10 mouse cellular contexts compared by ENCODE assay signal in the genomic region with DNA sequence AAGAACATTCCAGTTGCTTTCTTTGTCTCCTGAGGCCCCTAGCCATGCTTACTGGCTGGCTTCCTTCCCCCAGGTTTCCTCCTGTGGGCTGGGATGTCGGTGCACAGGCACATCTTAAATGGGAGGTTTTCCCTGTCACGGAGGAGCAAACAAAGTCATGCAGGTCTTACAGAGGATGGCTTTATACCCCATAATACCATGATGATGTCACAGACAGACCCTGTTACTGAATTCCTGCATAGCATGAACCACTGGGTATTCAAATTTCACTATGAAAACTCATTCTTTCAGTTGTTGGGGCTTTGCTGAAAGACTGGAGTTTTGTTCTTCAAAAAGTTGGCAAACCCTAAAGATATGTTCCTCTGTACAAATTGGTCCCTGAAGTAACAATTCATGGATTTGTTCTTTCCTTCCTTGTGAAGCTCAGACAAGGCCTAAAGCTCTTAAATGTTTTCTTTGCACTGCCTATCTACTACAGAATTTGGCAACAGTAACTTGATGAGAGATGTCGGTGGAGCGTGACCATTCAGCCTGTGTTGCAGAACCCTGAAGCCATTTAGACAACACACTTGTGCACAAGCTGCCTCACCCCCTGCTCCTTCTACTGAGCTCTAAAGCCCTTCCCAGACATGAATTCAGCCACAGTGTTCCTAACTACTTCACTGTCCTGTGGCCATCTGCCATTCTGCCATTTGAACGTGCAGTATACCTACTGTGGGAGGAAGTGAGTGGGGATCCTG. TPM values are rescaled to one million over a fixed set of nuclear protein-coding genes. Genes with fewer than 3 reads are reported as not detected.
DNase-seq lines count a peak whose midpoint lies in the region; ATAC-seq and TF ChIP-seq lines count a peak whose summit lies in the region.
"Had no signal": no experiment of that assay in that cellular context is flagged by ENCODE, and none has a peak within 500 bp of the region (broad histone marks: within the 10 kb centered on the region; RNA-seq: fewer than 3 reads in every experiment).

No protein-coding gene starts in this region.

- 73% methylated on average over 5 of the region's 5 CpGs for WGBS in heart, embryonic 10.5 days
- WGBS in heart, embryonic 12.5 days = 57% methylated on average over 5 of the region's 5 CpGs
- 54% methylated on average over 5 of the region's 5 CpGs for WGBS in midbrain, postnatal 0 days
- WGBS in midbrain, embryonic 10.5 days = 79% methylated on average over 5 of the region's 5 CpGs
- 53% methylated on average over 5 of the region's 5 CpGs for WGBS in kidney, adult 2 months
- 57% methylated on average over 5 of the region's 5 CpGs for WGBS in limb, embryonic 15.5 days

- H3K9me3 ChIP-seq in heart, embryonic 10.5 days = no peaks in the 10 kb centered on the region
- no peaks in the 10 kb centered on the region for H3K9me3 ChIP-seq in heart, embryonic 12.5 days (replicated peaks)
- H3K9me3 ChIP-seq in midbrain, postnatal 0 days (ENCODE audit: low read length) = no peaks in the 10 kb centered on the region
- H3K9me3 ChIP-seq in midbrain, embryonic 10.5 days (replicated peaks) = no peaks in the 10 kb centered on the region
- no peaks in the 10 kb centered on the region for H3K9me3 ChIP-seq in limb, embryonic 15.5 days

- DNase-seq in heart, embryonic 10.5 days (ENCODE audit: low spot score) = no peak
- DNase-seq in midbrain, postnatal 0 days (ENCODE audit: low spot score) = peak; percentile 26
- DNase-seq in midbrain, embryonic 10.5 days (ENCODE audit: low spot score) = no peak
- peak; percentile 59 for DNase-seq in kidney, adult 2 months
- DNase-seq in ovary, postnatal 10 days (ENCODE audit: low spot score) = no peak
- no peak for DNase-seq in embryo, embryonic 9.5 days (ENCODE audit: extremely low spot score)
- DNase-seq: forebrain, postnatal 0 days; thymus, postnatal 36 days had no signal

- H3K4me1 ChIP-seq in heart, embryonic 10.5 days = peaks cover 51% of the 10 kb centered on the region
- H3K4me1 ChIP-seq in heart, embryonic 12.5 days (replicated peaks) = peaks cover 56% of the 10 kb centered on the region
- no peaks in the 10 kb centered on the region; the same call in 1 of the 2 replicates for H3K4me1 ChIP-seq in midbrain, postnatal 0 days (ENCODE audit: insufficient read depth, low read length)
- H3K4me1 ChIP-seq in midbrain, embryonic 10.5 days = peaks cover 28% of the 10 kb centered on the region
- peaks cover 9% of the 10 kb centered on the region; the same call in 1 of the 2 replicates for H3K4me1 ChIP-seq in kidney, adult 2 months (ENCODE audit: control insufficient read depth, insufficient read depth, low read length)
- H3K4me1 ChIP-seq in limb, embryonic 15.5 days = peaks cover 6% of the 10 kb centered on the region; the same call in 1 of the 2 replicates

- no peak overlapping the region for H3K4me3 ChIP-seq in heart, embryonic 10.5 days
- H3K4me3 ChIP-seq in heart, embryonic 12.5 days = no peak overlapping the region
- no peak overlapping the region for H3K4me3 ChIP-seq in midbrain, postnatal 0 days (ENCODE audit: low read depth, low read length)
- H3K4me3 ChIP-seq in midbrain, embryonic 10.5 days = no peak overlapping the region
- H3K4me3 ChIP-seq in kidney, adult 2 months (ENCODE audit: insufficient read depth, low read depth, low read length) = no peak overlapping the region
- no peak overlapping the region for H3K4me3 ChIP-seq in limb, embryonic 15.5 days

- TF ChIP-seq CTCF in midbrain, postnatal 0 days (IDR thresholded peaks at IDR 0.05) = no peak
- no peak for TF ChIP-seq CTCF in kidney, adult 2 months (conservative IDR thresholded peaks at IDR 0.05; ENCODE audit: insufficient read depth, insufficient read length, low read depth, low read length)

- no peak for ATAC-seq in heart, embryonic 12.5 days (ENCODE audit: insufficient number of reproducible peaks, low FRiP score)
- no peak for ATAC-seq in midbrain, postnatal 0 days (ENCODE audit: low FRiP score)
- ATAC-seq in limb, embryonic 15.5 days (ENCODE audit: insufficient number of reproducible peaks, low FRiP score, low TSS enrichment, low read depth) = no peak
- ATAC-seq: forebrain, postnatal 0 days had no signal

- H3K36me3 ChIP-seq in heart, embryonic 10.5 days = no peaks in the 10 kb centered on the region
- no peaks in the 10 kb centered on the region for H3K36me3 ChIP-seq in heart, embryonic 12.5 days
- no peaks in the 10 kb centered on the region for H3K36me3 ChIP-seq in midbrain, postnatal 0 days (ENCODE audit: insufficient read depth, low read length)
- no peaks in the 10 kb centered on the region for H3K36me3 ChIP-seq in midbrain, embryonic 10.5 days
- H3K36me3 ChIP-seq in kidney, adult 2 months (ENCODE audit: control insufficient read depth, insufficient read depth, low read length) = no peaks in the 10 kb centered on the region
- no peaks in the 10 kb centered on the region for H3K36me3 ChIP-seq in limb, embryonic 15.5 days

- no peak overlapping the region for H3K4me2 ChIP-seq in heart, embryonic 12.5 days
- no peak overlapping the region for H3K4me2 ChIP-seq in midbrain, postnatal 0 days (ENCODE audit: low read depth, low read length, poor library complexity, severe bottlenecking)
- no peak overlapping the region for H3K4me2 ChIP-seq in limb, embryonic 15.5 days

- 0 out of 2 replicates have a peak overlapping the region, but pooled peaks have one; percentile 24 for H3K27ac ChIP-seq in heart, embryonic 10.5 days
- H3K27ac ChIP-seq in heart, embryonic 12.5 days (ENCODE audit: poor library complexity, severe bottlenecking) = no peak overlapping the region; the same call in 1 of the 2 replicates
- H3K27ac ChIP-seq in midbrain, postnatal 0 days (ENCODE audit: low read depth, low read length) = no peak overlapping the region
- no peak overlapping the region; the same call in 1 of the 2 replicates for H3K27ac ChIP-seq in midbrain, embryonic 10.5 days (replicated peaks)
- H3K27ac ChIP-seq in kidney, adult 2 months (ENCODE audit: insufficient read depth, low read depth, low read length) = no peak overlapping the region
- 0 out of 2 replicates have a peak overlapping the region, but pooled peaks have one; percentile 23 for H3K27ac ChIP-seq in limb, embryonic 15.5 days

- H3K9ac ChIP-seq in heart, embryonic 12.5 days = no peak overlapping the region
- H3K9ac ChIP-seq in midbrain, postnatal 0 days (replicated peaks; ENCODE audit: low read length, poor library complexity, severe bottlenecking) = no peak overlapping the region
- no peak overlapping the region for H3K9ac ChIP-seq in limb, embryonic 15.5 days
- H3K9ac ChIP-seq: forebrain, postnatal 0 days had no signal

- no peak for TF ChIP-seq POLR2A in kidney, adult 2 months (IDR thresholded peaks at IDR 0.05; ENCODE audit: low read depth, low read length)

- no peaks in the 10 kb centered on the region for H3K27me3 ChIP-seq in heart, embryonic 10.5 days (ENCODE audit: insufficient read depth, poor library complexity, severe bottlenecking)
- H3K27me3 ChIP-seq in heart, embryonic 12.5 days (replicated peaks) = no peaks in the 10 kb centered on the region
- H3K27me3 ChIP-seq in midbrain, postnatal 0 days (ENCODE audit: insufficient read depth, low read length) = no peaks in the 10 kb centered on the region
- no peaks in the 10 kb centered on the region for H3K27me3 ChIP-seq in midbrain, embryonic 10.5 days (ENCODE audit: low read depth, poor library complexity, severe bottlenecking)
- no peaks in the 10 kb centered on the region for H3K27me3 ChIP-seq in kidney, adult 2 months (replicated peaks; ENCODE audit: control insufficient read depth, insufficient read depth, low read length)
- H3K27me3 ChIP-seq in limb, embryonic 15.5 days = no peaks in the 10 kb centered on the region

RNA-seq across cellular contexts. Expression of a gene that starts 57.8 kb away (rescaled TPM):
- 43.2 and 50.1 TPM in 2 replicates for polyA plus RNA-seq in heart, embryonic 10.5 days (2016; fragmentation: Nextera tagmentation; extraction: Ambion mirVana)
- polyA plus RNA-seq in heart, embryonic 12.5 days (2016; fragmentation: Nextera tagmentation; extraction: Ambion mirVana) = 35.7 and 40.1 TPM in 2 replicates
- 146 and 158 TPM in 2 replicates for total RNA-seq in midbrain, postnatal 0 days (2014; rRNA removed)
- polyA plus RNA-seq in midbrain, postnatal 0 days (2015; fragmentation: Nextera tagmentation; extraction: Ambion mirVana) = 171 and 172 TPM in 2 replicates
- 87.1 and 98.5 TPM in 2 replicates for polyA plus RNA-seq in midbrain, embryonic 10.5 days (2016; fragmentation: Nextera tagmentation; extraction: Ambion mirVana)
- 35.0 and 36.7 TPM in 2 replicates for polyA plus RNA-seq in kidney, adult 2 months (2012; rRNA removed)
- 51.6 and 54.1 TPM in 2 replicates for polyA plus RNA-seq in limb, embryonic 15.5 days (2015; fragmentation: Nextera tagmentation; extraction: Ambion mirVana)

Comparison
In these comparisons a context has a peak if more than half of its experiments do, and no peak if none do; other contexts are left out.
1. DNase-seq: peak in midbrain, postnatal 0 days (single experiment) and kidney, adult 2 months (single experiment); none in heart, embryonic 10.5 days (single experiment), midbrain, embryonic 10.5 days (single experiment), ovary, postnatal 10 days (single experiment) and embryo, embryonic 9.5 days (single experiment).
2. H3K27ac ChIP-seq: peak in heart, embryonic 10.5 days (single experiment) and limb, embryonic 15.5 days (single experiment); none in heart, embryonic 12.5 days (single experiment), midbrain, postnatal 0 days (single experiment), midbrain, embryonic 10.5 days (single experiment) and kidney, adult 2 months (single experiment).